Mouse (Mus musculus): ENCODE data around the gene Clic4. TPM values are rescaled to one million over a fixed set of nuclear protein-coding genes. Genes with fewer than 3 reads are reported as not detected.

The Clic4 gene
- polyA plus RNA-seq, 1 experiment, result 250 TPM

- Histone ChIP-seq H3K4me3 (no peak overlapping the region), H3K4me2 (ENCODE audit: low read depth) (peak overlapping the region; percentile 25), H3ac (ENCODE audit: control insufficient read depth, insufficient read length) (no peak overlapping the region), H3K27me3 (ENCODE audit: control insufficient read depth, insufficient read depth, insufficient read length) (no peaks in the 10 kb centered on the region), H3K36me3 (ENCODE audit: control insufficient read depth, insufficient read depth) (no peaks in the 10 kb centered on the region), H3K79me2 (ENCODE audit: control insufficient read depth, insufficient read depth) (peaks cover 2% of the 10 kb centered on the region)
- TF ChIP-seq MYOG (IDR thresholded peaks at IDR 0.05; ENCODE audit: control insufficient read depth in 1 of 3, insufficient read depth in 1 of 3, insufficient read length in 2 of 3, low read depth in 2 of 3) (peak in 2 of 3 experiments; percentile 37 to 64), MYOD1 (IDR thresholded peaks at IDR 0.05; ENCODE audit: control insufficient read depth in 1 of 3, insufficient read length in 2 of 3, low read depth in 2 of 3) (peak in 2 of 3 experiments; percentile 57 to 78), USF1 (IDR thresholded peaks at IDR 0.05; ENCODE audit: low read depth) (no peak), E2F4 (IDR thresholded peaks at IDR 0.05; ENCODE audit: insufficient read depth) (no peak)
Observed at GRCm38 (mm10) chr4:135276681-135277379, 4.2 kb upstream of the Clic4 start.

- H3K4me3 ChIP-seq, result no peak overlapping the region
- H3K27me3 ChIP-seq (ENCODE audit: control insufficient read depth, insufficient read depth, insufficient read length), result no peaks in the 10 kb centered on the region
- no peak overlapping the region for H3ac ChIP-seq (ENCODE audit: control insufficient read depth, insufficient read length)
- H3K79me2 ChIP-seq (ENCODE audit: control insufficient read depth, insufficient read depth), result peaks cover 23% of the 10 kb centered on the region
- peaks cover 8% of the 10 kb centered on the region for H3K36me3 ChIP-seq (ENCODE audit: control insufficient read depth, insufficient read depth)
- TF ChIP-seq MAX (IDR thresholded peaks at IDR 0.05; ENCODE audit: low read depth), result no peak
- TF ChIP-seq E2F4 (IDR thresholded peaks at IDR 0.05; ENCODE audit: insufficient read depth), result no peak
- TF ChIP-seq MYOD1 (IDR thresholded peaks at IDR 0.05; ENCODE audit: control insufficient read depth in 1 of 3, insufficient read length in 2 of 3, low read depth in 2 of 3), result no peak
- no peak for TF ChIP-seq USF1 (IDR thresholded peaks at IDR 0.05; ENCODE audit: low read depth)
- TF ChIP-seq POLR2AphosphoS2 (IDR thresholded peaks at IDR 0.05; ENCODE audit: insufficient read length, low read depth), result no peak
- TF ChIP-seq MYOG (IDR thresholded peaks at IDR 0.05; ENCODE audit: control insufficient read depth in 1 of 3, insufficient read depth in 1 of 3, insufficient read length in 2 of 3, low read depth in 2 of 3), result no peak
- TF ChIP-seq POLR2A (IDR thresholded peaks at IDR 0.05; ENCODE audit: insufficient read length, low read depth), result no peak
- TF ChIP-seq REST (IDR thresholded peaks at IDR 0.05; ENCODE audit: insufficient read depth, insufficient read length), result no peak
- TF ChIP-seq TCF3 (IDR thresholded peaks at IDR 0.05; ENCODE audit: insufficient read length, low read depth), result no peak
- TF ChIP-seq SRF (IDR thresholded peaks at IDR 0.05; ENCODE audit: control insufficient read depth, insufficient read length, low read depth), result no peak
- TF ChIP-seq CEBPB (IDR thresholded peaks at IDR 0.05; ENCODE audit: insufficient read depth, poor library complexity, severe bottlenecking), result no peak
- H3K4me2 ChIP-seq (ENCODE audit: low read depth), result no peak overlapping the region
Observed at GRCm38 (mm10) chr4:135274761-135275160, 2.1 kb upstream of the Clic4 start.

- Histone ChIP-seq H3K4me2 (ENCODE audit: low read depth) (peak overlapping the region; percentile 94), H3K4me3 (peak overlapping the region; percentile 100), H3ac (ENCODE audit: control insufficient read depth, insufficient read length) (no peak overlapping the region), H3K36me3 (ENCODE audit: control insufficient read depth, insufficient read depth) (peaks cover 20% of the 10 kb centered on the region), H3K79me2 (ENCODE audit: control insufficient read depth, insufficient read depth) (peaks cover 38% of the 10 kb centered on the region), H3K27me3 (ENCODE audit: control insufficient read depth, insufficient read depth, insufficient read length) (no peaks in the 10 kb centered on the region)
- no peak for TF ChIP-seq SRF (IDR thresholded peaks at IDR 0.05; ENCODE audit: control insufficient read depth, insufficient read length, low read depth)
- no peak for TF ChIP-seq POLR2AphosphoS2 (IDR thresholded peaks at IDR 0.05; ENCODE audit: insufficient read length, low read depth)
- TF ChIP-seq USF1 (IDR thresholded peaks at IDR 0.05; ENCODE audit: low read depth), result no peak
- TF ChIP-seq E2F4 (IDR thresholded peaks at IDR 0.05; ENCODE audit: insufficient read depth), result no peak
- TF ChIP-seq MYOD1 (IDR thresholded peaks at IDR 0.05; ENCODE audit: control insufficient read depth in 1 of 3, insufficient read length in 2 of 3, low read depth in 2 of 3), result no peak
- no peak for TF ChIP-seq TCF12 (IDR thresholded peaks at IDR 0.05; ENCODE audit: insufficient read depth, poor library complexity, severe bottlenecking)
- TF ChIP-seq CEBPB (IDR thresholded peaks at IDR 0.05; ENCODE audit: insufficient read depth, poor library complexity, severe bottlenecking), result no peak
Observed at GRCm38 (mm10) chr4:135273307-135273682, 681 bp upstream of the Clic4 start.

- peak in 1 of 3 experiments; percentile 20 for TF ChIP-seq MYOG (IDR thresholded peaks at IDR 0.05; ENCODE audit: control insufficient read depth in 1 of 3, insufficient read depth in 1 of 3, insufficient read length in 2 of 3, low read depth in 2 of 3)
- TF ChIP-seq MYOD1 (IDR thresholded peaks at IDR 0.05; ENCODE audit: control insufficient read depth in 1 of 3, insufficient read length in 2 of 3, low read depth in 2 of 3), result peak in 1 of 3 experiments; percentile 63
- TF ChIP-seq REST (IDR thresholded peaks at IDR 0.05; ENCODE audit: insufficient read depth, insufficient read length), result no peak
- TF ChIP-seq TCF12 (IDR thresholded peaks at IDR 0.05; ENCODE audit: insufficient read depth, poor library complexity, severe bottlenecking), result no peak
Observed at GRCm38 (mm10) chr4:135271881-135272616, 565 bp downstream of the Clic4 start.

GRCm38 (mm10) chr4:135271419-135271828 lies 1.2 kb downstream of the Clic4 start:
- Histone ChIP-seq H3K4me3 (peak overlapping the region; percentile 100), H3K79me2 (ENCODE audit: control insufficient read depth, insufficient read depth) (peaks cover 56% of the 10 kb centered on the region), H3K27me3 (ENCODE audit: control insufficient read depth, insufficient read depth, insufficient read length) (no peaks in the 10 kb centered on the region), H3K36me3 (ENCODE audit: control insufficient read depth, insufficient read depth) (peaks cover 33% of the 10 kb centered on the region), H3K4me2 (ENCODE audit: low read depth) (peak overlapping the region; percentile 100), H3ac (ENCODE audit: control insufficient read depth, insufficient read length) (peak overlapping the region; percentile 80)
- TF ChIP-seq CEBPB (IDR thresholded peaks at IDR 0.05; ENCODE audit: insufficient read depth, poor library complexity, severe bottlenecking), result peak; percentile 77; the same call in 1 of the 2 replicates
- TF ChIP-seq SRF (IDR thresholded peaks at IDR 0.05; ENCODE audit: control insufficient read depth, insufficient read length, low read depth), result no peak

More at GRCm38 (mm10) chr4:135271881-135272616, 565 bp downstream of the Clic4 start:
- peak overlapping the region; percentile 100 for H3K4me3 ChIP-seq
- H3K4me2 ChIP-seq (ENCODE audit: low read depth), result peak overlapping the region; percentile 100
- H3K36me3 ChIP-seq (ENCODE audit: control insufficient read depth, insufficient read depth), result peaks cover 32% of the 10 kb centered on the region
- no peaks in the 10 kb centered on the region for H3K27me3 ChIP-seq (ENCODE audit: control insufficient read depth, insufficient read depth, insufficient read length)
- peaks cover 50% of the 10 kb centered on the region for H3K79me2 ChIP-seq (ENCODE audit: control insufficient read depth, insufficient read depth)
- peak overlapping the region; percentile 80 for H3ac ChIP-seq (ENCODE audit: control insufficient read depth, insufficient read length)

Measured in myocyte (in vitro differentiated cells).